Mouse (Mus musculus): ENCODE data around the gene Specc1.
A peak's percentile ranks its signal among the peaks of the same experiment; 100 is the strongest.
"Not testable (repeated sequence)": the region's sequence is repeated elsewhere in the genome, so short reads cannot be mapped to it uniquely, and the experiment has no call there.

The Specc1 gene

DNA sequence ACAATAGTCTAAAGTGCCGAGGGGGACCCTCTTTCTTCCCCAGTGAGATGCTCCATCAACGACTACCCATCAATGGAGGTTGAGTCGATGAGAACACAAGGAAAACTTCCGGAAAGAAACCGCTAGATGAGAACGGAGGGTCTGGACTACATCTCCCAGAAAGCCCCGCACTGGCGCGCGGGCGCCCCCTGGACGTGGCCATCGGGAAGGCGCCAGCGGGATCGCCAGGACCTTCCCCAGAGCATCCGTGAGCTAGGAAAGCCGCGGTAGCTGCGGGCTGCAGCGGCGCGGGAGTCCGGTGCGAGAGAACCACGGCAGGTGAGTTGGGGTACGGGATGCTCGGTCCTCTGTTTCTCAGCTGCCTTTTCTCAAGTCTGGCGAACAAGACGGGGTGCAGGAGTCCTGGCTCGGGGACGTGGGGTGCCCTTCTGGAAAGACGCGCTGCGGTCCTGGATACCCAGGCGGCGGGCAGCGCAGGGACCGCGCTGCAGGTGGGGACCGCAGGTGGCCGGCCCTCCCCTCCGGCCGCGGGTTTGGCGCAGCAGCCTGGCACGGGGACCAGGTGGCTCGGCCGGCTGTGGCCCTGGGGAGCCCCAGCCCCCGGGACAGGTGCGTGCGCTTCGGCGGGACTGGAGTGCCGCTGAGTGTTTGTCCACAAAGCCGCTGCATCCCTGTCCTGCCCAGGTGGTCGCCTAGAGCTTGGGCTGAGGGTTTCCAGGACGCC is at the start of gene Specc1:
Gene Specc1, plus strand, starts transcription at position 192 of the 724 bp plus-strand sequence.
- peak; percentile 93 for DNase-seq (ENCODE audit: low read depth, low spot score)

DNA sequence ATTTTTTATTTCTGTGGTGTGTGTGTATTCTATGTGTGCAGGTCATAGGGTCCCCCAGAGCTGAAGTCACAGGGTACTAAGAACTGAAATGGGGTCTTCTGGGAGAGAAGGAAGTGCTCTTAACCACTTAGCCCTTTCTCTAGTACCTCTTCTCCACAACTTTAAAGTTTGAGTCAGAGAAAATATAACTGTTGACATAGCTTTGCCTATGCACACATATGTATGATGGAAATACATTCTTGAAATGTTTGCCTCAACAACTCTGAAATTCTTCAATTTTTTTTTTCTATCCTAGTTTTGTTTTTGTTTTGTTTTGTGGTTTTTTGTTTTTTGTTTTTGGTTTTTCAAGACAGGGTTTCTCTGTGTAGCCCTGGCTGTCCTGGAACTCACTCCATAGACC is 48.2 kb upstream of the Specc1 start:
- no peak for DNase-seq (ENCODE audit: low read depth, low spot score)

- DNase-seq (ENCODE audit: low read depth, low spot score): no peak
These were observed 36.9 kb upstream of the Specc1 start for GRCm38 (mm10) chr11:61919702-61920101.

- no peak for DNase-seq (ENCODE audit: low read depth, low spot score)
These were observed 33.3 kb upstream of the Specc1 start for GRCm38 (mm10) chr11:61923309-61923708.

GRCm38 (mm10) chr11:61929323-61930097 is 27.1 kb upstream of the Specc1 start:
- DNase-seq (ENCODE audit: low read depth, low spot score): no peak

- DNase-seq (ENCODE audit: low read depth, low spot score): peak; percentile 93
These were observed 26.5 kb upstream of the Specc1 start, which contains the start of gene Akap10 for GRCm38 (mm10) chr11:61930098-61930517. TSS of gene Akap10 (minus strand) at chr11:61930252.

DNA sequence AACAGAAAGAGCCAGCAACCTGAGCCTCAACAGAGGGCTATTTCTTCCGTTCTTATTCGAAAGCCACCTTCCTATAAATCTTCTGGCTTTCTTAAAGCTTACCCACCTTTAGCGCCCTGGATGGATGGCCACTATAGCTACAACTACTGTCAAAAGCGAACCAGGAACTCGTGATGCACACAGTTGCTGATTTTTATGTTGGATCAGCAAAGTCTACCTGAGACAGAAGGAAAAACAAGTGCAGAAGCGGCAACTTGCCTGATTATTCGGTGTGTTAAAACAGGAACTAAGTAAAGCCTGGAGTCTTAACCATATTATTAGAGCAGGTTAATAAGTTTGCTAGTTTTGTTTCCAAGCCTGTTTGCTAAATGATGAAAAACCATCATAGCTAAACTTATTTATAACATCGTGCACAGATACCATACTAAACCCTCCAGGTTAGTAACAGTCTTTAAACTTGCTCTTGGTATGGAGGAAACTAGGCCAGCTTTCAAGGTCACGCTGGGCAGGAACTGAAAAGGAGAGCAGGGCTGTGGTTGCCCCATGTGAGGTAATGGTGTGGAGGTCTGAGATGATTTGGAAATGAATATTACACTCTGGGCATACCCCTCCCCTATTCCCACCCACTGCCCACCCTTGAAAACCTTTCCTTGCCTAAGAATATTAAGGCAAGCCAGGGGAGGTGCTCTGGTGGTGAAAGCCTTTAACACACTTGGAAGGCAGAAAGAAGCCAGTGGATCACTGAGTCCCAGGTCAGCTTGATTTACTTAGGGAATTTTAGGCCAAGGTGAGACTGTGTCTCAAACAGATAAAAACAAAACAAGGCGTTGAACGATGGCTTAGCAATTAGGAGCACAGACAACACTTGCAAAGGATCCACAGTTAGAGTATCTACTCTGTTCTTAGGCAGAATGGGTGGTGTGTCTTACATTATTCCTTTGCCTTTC is 25.6 kb upstream of the Specc1 start:
- no peak for DNase-seq (ENCODE audit: low read depth, low spot score)

GRCm38 (mm10) chr11:61937761-61938160 is 18.8 kb upstream of the Specc1 start:
- no peak for DNase-seq (ENCODE audit: low read depth, low spot score)

GRCm38 (mm10) chr11:61942903-61943302 is 13.7 kb upstream of the Specc1 start:
- no peak for DNase-seq (ENCODE audit: low read depth, low spot score)

- no peak for DNase-seq (ENCODE audit: low read depth, low spot score)
These were observed 12.1 kb upstream of the Specc1 start for GRCm38 (mm10) chr11:61944417-61944816.

GRCm38 (mm10) chr11:61946608-61947007 is 10.0 kb upstream of the Specc1 start:
- DNase-seq (ENCODE audit: low read depth, low spot score): no peak

GRCm38 (mm10) chr11:61949315-61949714 is 7.2 kb upstream of the Specc1 start:
- DNase-seq (ENCODE audit: low read depth, low spot score): peak; percentile 77

DNA sequence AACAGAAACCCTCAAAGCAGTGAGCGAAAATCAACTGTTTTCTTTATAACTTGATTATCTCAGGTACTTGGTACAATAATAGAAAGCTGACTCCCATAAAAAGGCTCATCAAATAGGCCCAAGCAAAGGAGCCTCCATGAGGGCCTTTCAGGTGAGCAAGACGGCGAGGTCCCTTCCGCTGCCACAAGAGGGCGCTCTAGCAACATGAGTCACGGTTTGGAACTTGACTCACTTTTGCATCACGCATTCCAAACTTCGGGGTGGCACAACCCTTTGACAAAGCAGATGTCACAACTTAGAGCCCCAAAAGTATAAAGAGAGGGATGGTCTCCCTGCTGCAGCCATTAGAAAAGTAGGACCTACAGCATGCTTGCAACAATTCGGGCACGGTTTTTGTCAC is 5.9 kb upstream of the Specc1 start:
- DNase-seq (ENCODE audit: low read depth, low spot score): peak; percentile 85

- no peak for DNase-seq (ENCODE audit: low read depth, low spot score)
These were observed 1.4 kb upstream of the Specc1 start for GRCm38 (mm10) chr11:61955136-61955535.

GRCm38 (mm10) chr11:61955951-61956350 is 612 bp upstream of the Specc1 start:
- no peak for DNase-seq (ENCODE audit: low read depth, low spot score)

DNA sequence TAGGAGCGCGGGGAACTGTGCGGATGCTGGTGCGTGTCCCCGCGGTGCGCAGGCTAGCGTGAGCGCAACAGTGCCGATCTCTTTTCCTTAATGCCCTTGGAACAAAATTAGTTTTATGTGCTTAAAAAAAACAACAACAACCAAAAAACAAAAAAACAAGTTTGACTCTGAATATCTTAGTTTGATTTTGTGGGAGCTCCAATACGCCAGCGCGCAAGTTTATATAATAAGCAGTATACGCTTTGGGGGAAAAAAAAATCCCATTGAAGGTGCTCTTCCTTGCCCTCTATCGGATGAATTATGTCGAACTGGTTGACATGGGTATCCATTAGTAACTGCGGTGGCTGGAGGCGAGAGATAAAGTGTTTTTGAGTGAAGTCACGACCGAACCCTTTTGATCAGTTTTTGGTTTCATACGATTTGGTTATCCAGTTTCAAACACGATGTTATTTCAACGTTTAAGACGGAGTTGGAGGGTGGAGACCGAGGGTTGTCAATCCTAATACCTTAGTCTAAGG is 792 bp downstream of the Specc1 start:
- DNase-seq (ENCODE audit: low read depth, low spot score): peak; percentile 26

GRCm38 (mm10) chr11:61958706-61959105 is 2.1 kb downstream of the Specc1 start:
- not testable (repeated sequence) for DNase-seq (ENCODE audit: low read depth, low spot score)

GRCm38 (mm10) chr11:61960096-61960495 is 3.5 kb downstream of the Specc1 start:
- no peak for DNase-seq (ENCODE audit: low read depth, low spot score)

DNA sequence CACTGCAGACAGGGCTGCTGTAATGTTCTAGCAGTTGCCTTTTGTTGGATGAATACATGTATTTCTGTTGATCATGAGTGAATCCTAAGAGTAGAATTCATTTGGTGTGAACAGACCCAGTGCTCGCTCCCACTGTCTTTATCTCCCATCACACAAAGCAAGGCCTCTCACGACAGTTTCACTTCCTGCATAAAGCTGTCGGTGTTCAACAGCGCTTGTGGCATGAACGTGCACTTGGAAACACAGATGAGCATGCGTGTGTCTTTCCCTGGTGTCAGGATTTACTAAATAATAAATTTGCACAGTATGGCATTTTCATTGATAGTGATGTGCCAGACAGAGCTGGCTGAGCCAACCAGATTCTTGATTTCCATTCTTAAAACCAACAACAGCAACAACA is 6.1 kb downstream of the Specc1 start:
- no peak for DNase-seq (ENCODE audit: low read depth, low spot score)

DNA sequence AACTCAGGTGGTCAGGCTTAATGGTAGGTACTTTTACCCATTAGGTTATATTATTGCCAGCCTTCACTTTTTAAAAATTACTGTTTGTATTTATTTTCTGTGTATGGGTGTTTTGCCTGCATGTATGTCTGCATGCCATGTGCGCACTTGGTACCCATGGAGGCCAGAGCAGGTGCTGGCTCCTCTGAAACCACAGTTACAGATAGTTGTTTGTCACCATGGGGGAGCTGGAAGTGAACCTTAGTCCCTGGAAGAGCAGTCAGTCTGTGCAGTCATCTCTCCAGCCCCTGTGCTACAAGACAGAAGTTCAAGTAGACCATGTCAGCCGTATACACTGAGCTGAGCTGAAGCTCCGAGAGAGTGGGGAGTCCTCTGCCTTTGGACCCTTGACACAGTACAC is 6.6 kb downstream of the Specc1 start:
- no peak for DNase-seq (ENCODE audit: low read depth, low spot score)

GRCm38 (mm10) chr11:61964611-61965010 is 8.0 kb downstream of the Specc1 start:
- DNase-seq (ENCODE audit: low read depth, low spot score): no peak

GRCm38 (mm10) chr11:61967034-61967433 is 10.5 kb downstream of the Specc1 start:
- no peak for DNase-seq (ENCODE audit: low read depth, low spot score)

Measured in mesoderm, embryonic 11.5 days (tissue).